Mouse (Mus musculus) adipocyte (in vitro differentiated cells): ENCODE data around the gene Wdr26.

Experiments
- DNase-seq: peaks from one replicate; pipeline ENCODE4 v3.0.0-alpha.2; 2016; ENCODE audit warnings: low spot score

Gene Wdr26

GRCm38 (mm10) chr1:181167816-181168215, 44.0 kb downstream of the Wdr26 start:
- no peak for DNase-seq

GRCm38 (mm10) chr1:181151541-181151940, 60.3 kb downstream of the Wdr26 start:
- DNase-seq: no peak

- peak; percentile 85 for DNase-seq
Observed at GRCm38 (mm10) chr1:181150827-181151534, 60.8 kb downstream of the Wdr26 start.

- DNase-seq: no peak
Observed at GRCm38 (mm10) chr1:181150431-181150826, 61.4 kb downstream of the Wdr26 start.

GRCm38 (mm10) chr1:181149373-181150017, 62.3 kb downstream of the Wdr26 start:
- no peak for DNase-seq

GRCm38 (mm10) chr1:181148540-181148939, 63.3 kb downstream of the Wdr26 start:
- no peak for DNase-seq

GRCm38 (mm10) chr1:181146187-181146586, 65.6 kb downstream of the Wdr26 start:
- DNase-seq: no peak

GRCm38 (mm10) chr1:181144966-181145365, 66.8 kb downstream of the Wdr26 start:
- DNase-seq: peak; percentile 8

- peak; percentile 97 for DNase-seq
Observed at GRCm38 (mm10) chr1:181143950-181144836, 67.6 kb downstream of the Wdr26 start, which contains the start of the genes Nvl and Cnih4. Gene Nvl (minus strand): TSS chr1:181144204. Gene Cnih4 (plus strand): TSS chr1:181144693.

- DNase-seq: no peak
Observed at GRCm38 (mm10) chr1:181143609-181143949, 68.2 kb downstream of the Wdr26 start.

GRCm38 (mm10) chr1:181138730-181139129, 73.1 kb downstream of the Wdr26 start:
- DNase-seq: no peak

GRCm38 (mm10) chr1:181131915-181132314, 79.9 kb downstream of the Wdr26 start:
- DNase-seq: no peak

- DNase-seq: no peak
Observed at GRCm38 (mm10) chr1:181126766-181127165, 85.0 kb downstream of the Wdr26 start.

- DNase-seq: no peak
Observed at GRCm38 (mm10) chr1:181125916-181126315, 85.9 kb downstream of the Wdr26 start.

GRCm38 (mm10) chr1:181124145-181124544, 87.7 kb downstream of the Wdr26 start:
- no peak for DNase-seq
